Mouse (Mus musculus) megakaryocyte, embryonic 14.5 days (primary cell): Measurements from ENCODE around the gene Btbd11. TPM values are rescaled to one million over a fixed set of nuclear protein-coding genes. Genes with fewer than 3 reads are reported as not detected.

Source experiments
- H3K27me3 ChIP-seq: replicated peaks from 2 replicates; pipeline ENCODE3; 2012; ENCODE audit warnings: inconsistent platforms
- H3K36me3 ChIP-seq: replicated peaks from 2 replicates; pipeline ENCODE3; 2012; ENCODE audit warnings: low read length, inconsistent platforms, mixed read lengths
- H3K4me1 ChIP-seq: 2 replicates; pipeline ENCODE4 v1.6.1; 2012; ENCODE audit warnings: inconsistent platforms
- H3K4me3 ChIP-seq: replicated peaks from 2 replicates; pipeline ENCODE3; 2012; ENCODE audit warnings: moderate library complexity, mild to moderate bottlenecking, inconsistent platforms
- H3K9me3 ChIP-seq: 2 replicates; pipeline ENCODE4 v1.6.1; 2012; ENCODE audit warnings: inconsistent platforms
- FLI1 ChIP-seq: IDR thresholded peaks from 2 replicates; pipeline ENCODE4 v1.6.1; 2012; ENCODE audit warnings: low read length, inconsistent platforms, mixed read lengths
- GATA1 ChIP-seq: IDR thresholded peaks from 3 replicates; pipeline ENCODE4 v1.6.1; 2012; ENCODE audit warnings: mixed read lengths, low read length, inconsistent platforms, borderline replicate concordance
- polyA plus RNA-seq: library from polyadenylated mRNA; stranded (reverse); fragments of >175 nt; gene quantifications from 2 replicates; pipeline ENCODE4 v1.2.3, GENCODE M21; 2012; ENCODE audit warnings: low replicate concordance; ENCODE audit not compliant: insufficient read depth

Btbd11 gene
- polyA plus RNA-seq = 0.20 TPM in 1 of 2 replicates, not detected in the other

DNA sequence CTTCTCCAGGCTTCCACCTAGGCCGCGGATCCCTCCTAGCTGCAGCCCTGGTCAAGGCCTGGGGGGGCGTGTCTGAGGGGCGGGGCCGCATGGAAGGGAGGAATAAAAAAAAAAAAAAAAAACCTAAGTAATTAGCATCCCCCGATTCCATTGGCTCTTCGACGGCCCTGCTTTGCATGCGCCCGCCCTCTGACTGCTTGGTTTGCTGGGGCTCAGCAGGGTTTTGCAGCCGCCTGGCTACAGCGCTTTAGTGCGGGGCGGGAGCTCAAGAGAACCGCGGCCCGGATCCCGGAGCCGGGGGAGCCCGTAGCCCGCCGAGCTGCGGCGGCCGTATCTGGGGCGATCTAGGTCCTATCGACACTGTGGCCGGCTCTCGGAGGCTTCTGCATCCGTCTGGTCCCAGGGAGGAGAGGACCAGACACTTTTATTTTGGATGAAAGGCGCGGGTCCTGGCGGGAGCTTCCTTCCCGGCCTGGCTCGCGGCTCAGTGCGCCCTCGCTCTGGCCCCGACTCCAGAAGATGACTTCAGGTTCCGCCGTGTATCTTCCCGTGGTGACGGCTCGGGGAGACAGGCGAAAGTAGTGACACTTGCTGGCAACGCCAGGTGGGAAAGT, at the start of gene Btbd11:
Gene Btbd11, plus strand, starts transcription at position 210 of the 614 bp plus-strand sequence.
- peaks cover 18% of the 10 kb centered on the region for H3K4me1 ChIP-seq
- H3K36me3 ChIP-seq = no peaks in the 10 kb centered on the region
- H3K4me3 ChIP-seq = peak within 1 kb of the TSS; percentile 90
- TF ChIP-seq FLI1 = no peak
- TF ChIP-seq GATA1 = no peak
- peaks cover 8% of the 10 kb centered on the region for H3K9me3 ChIP-seq
- H3K27me3 ChIP-seq = peaks cover 55% of the 10 kb centered on the region

DNA sequence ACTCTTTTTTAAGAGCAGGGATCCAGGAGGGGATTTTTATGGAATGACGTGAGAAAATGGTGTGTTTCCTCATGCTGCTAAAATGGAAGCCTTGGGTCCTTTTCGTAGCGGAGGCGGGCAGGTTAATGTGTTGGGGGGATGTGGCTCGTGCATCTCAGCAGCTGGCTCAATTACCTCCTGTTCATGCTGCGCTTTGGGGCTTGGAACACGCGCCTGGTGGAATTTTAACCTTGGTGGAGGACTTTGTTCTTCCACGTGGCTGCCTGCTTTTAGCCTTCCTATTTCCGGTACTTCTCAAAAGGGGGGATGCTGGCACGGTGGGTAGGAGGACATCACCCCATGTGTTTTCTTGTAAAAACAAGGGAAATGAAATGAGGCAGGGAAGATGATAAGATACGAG, 47.9 kb upstream of the Btbd11 start:
- Histone ChIP-seq H3K4me3 (no peak overlapping the region), H3K9me3 (peaks cover 11% of the 10 kb centered on the region), H3K4me1 (no peaks in the 10 kb centered on the region), H3K27me3 (no peaks in the 10 kb centered on the region), H3K36me3 (no peaks in the 10 kb centered on the region)
- no peak for TF ChIP-seq FLI1
- no peak for TF ChIP-seq GATA1

DNA sequence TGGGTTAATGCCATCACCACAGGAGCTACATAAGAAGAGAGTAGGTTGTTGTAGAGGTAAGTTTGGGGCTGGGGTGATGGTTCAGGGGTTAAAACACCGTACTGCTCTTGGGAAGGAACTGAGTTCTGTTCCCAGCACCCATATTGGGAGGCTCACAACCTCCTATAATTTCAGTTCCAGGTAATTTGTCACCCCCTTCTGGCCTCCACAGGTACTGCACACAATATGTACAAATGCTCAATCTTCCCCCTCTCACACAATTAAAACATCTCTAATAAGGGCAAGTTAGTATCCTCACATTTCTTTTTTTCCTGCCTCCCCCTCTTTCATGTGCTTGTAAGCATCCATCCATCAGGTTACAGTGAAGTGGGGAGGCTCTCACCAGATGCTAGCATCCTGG, 44.7 kb upstream of the Btbd11 start:
- no peaks in the 10 kb centered on the region for H3K4me1 ChIP-seq
- no peaks in the 10 kb centered on the region for H3K27me3 ChIP-seq
- no peak overlapping the region for H3K4me3 ChIP-seq
- no peaks in the 10 kb centered on the region for H3K36me3 ChIP-seq
- H3K9me3 ChIP-seq = peaks cover 7% of the 10 kb centered on the region
- TF ChIP-seq FLI1 (no peak), GATA1 (no peak)

DNA sequence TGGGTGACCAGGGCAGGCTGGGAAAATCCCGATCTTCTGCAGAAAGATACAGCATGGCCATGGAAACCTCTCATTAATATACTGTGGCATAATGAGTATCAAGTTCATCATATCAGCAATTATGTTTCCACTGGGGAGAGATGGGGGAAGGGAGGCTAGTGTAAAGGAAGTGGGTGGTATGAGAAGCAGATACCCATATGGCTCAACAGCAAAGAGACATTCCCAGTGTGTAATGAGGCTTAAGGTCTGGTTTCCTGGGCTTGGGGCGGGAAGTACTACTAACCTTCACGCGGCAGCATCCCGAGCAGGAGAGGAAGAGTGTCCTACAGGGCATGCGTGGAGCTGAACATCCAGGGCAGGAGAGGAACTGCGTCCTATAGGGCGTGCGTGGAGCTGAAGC, 39.4 kb upstream of the Btbd11 start:
- Histone ChIP-seq H3K4me1 (no peaks in the 10 kb centered on the region), H3K9me3 (peaks cover 5% of the 10 kb centered on the region), H3K36me3 (no peaks in the 10 kb centered on the region), H3K27me3 (no peaks in the 10 kb centered on the region), H3K4me3 (no peak overlapping the region)
- TF ChIP-seq FLI1 (no peak), GATA1 (no peak)

DNA sequence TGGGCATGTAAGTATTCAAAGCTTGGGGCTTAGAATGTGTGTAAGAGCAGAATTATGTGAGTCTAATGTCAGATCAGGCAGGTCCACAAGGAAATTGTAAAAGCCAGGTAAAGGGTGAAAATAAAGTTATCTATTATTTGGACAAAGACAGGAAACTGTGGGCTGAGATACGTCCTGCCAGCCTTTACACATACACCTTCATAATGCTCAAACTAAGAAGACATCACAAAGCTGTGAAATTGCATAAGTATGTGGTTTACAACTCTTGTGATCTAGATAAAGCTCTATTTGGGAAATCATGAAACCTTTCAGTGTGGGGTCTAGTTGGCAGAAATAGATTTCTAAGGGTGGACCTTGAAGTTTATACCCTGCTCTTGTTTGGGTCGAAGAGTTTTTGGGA, 34.1 kb upstream of the Btbd11 start:
- H3K36me3 ChIP-seq = no peaks in the 10 kb centered on the region
- no peak for TF ChIP-seq FLI1
- H3K4me1 ChIP-seq = no peaks in the 10 kb centered on the region
- no peak overlapping the region for H3K4me3 ChIP-seq
- peaks cover 5% of the 10 kb centered on the region for H3K9me3 ChIP-seq
- H3K27me3 ChIP-seq = no peaks in the 10 kb centered on the region

DNA sequence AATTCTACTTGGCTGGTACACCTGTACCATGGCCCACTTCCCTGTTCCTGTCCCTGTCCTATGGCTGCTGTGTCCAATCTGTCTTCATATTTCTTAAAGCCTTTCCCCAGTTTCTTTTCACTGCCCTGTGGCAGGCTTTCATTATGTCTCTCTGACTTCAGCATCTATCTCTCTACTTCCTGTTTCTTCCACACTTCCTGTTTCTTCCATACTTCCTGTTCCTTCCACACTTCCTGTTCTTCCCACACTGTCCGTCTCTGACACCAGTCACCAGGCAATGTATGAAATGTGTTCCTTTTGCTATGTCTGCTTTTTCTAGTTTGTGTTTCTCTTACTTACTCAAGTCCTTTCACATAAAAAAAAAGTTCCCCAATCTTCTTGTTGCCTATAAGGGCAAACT, 32.3 kb upstream of the Btbd11 start:
- Histone ChIP-seq H3K36me3 (no peaks in the 10 kb centered on the region), H3K4me3 (no peak overlapping the region), H3K9me3 (peaks cover 5% of the 10 kb centered on the region), H3K4me1 (no peaks in the 10 kb centered on the region), H3K27me3 (no peaks in the 10 kb centered on the region)
- no peak for TF ChIP-seq GATA1
- TF ChIP-seq FLI1 = no peak

DNA sequence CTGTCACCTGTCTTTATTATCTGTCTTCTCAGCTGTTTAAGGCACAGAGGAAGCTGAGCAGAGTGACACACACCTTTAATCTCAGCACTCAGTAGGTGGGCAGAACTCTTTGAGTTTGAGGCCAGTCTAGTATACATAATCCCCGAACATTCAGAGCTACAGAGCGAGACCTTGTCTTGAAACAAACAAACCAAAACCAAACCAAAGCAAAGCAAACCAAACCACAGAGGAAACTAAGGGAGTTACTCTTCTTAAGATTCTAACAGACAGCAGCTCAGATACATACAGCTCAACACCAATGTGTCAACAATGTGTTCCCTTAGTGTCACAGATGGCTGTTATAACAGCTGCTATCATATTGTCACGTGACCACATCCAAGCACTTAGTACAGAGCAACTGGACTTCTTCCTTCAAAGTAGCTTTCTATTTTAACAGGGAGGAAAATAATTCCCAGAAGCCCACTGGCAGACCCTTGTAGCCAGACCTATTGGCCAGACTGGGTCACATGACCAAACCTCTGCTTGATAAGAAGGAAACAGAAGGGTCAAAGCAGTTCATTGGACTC, 27.0 kb upstream of the Btbd11 start:
- H3K4me3 ChIP-seq = no peak overlapping the region
- no peaks in the 10 kb centered on the region for H3K27me3 ChIP-seq
- TF ChIP-seq GATA1 (no peak), FLI1 (no peak)
- 0 out of 2 replicates have a peak, but pooled peaks cover 4% of the 10 kb centered on the region for H3K9me3 ChIP-seq
- H3K36me3 ChIP-seq = no peaks in the 10 kb centered on the region
- H3K4me1 ChIP-seq = no peaks in the 10 kb centered on the region

DNA sequence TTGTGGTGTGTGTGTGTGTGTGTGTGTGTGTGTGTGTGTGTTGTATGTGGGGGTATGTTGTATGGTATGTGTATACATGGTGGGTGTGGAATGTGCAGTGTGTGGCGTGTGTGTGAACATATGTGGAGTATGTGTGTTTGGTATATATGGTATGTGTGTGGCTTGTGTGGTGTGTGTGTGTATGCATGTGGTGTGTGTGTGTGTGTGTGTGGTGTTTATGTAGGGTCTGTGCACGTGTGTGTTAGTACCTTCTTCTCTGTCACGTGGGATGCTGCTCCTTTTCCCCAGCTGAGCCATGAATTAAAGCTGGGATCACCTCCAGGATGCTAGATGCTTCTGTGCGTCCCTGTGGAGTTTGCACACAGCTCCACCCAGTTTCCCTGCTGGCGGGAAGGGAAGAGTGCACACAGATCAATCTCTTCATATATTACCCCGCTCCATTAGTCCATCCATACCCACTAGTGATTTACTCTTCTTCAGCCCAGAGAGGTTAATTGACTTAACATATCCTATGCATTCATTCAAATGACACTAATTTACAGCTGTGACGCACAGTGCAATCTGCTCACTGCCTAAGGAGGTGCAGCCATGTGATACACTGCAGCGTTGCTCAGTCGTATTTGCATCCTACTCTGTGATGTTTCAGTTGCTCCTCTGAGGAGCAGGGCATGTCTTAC, 23.7 kb upstream of the Btbd11 start:
- Histone ChIP-seq H3K4me1 (no peaks in the 10 kb centered on the region), H3K9me3 (0 out of 2 replicates have a peak, but pooled peaks cover 4% of the 10 kb centered on the region), H3K27me3 (no peaks in the 10 kb centered on the region), H3K36me3 (no peaks in the 10 kb centered on the region), H3K4me3 (peak overlapping the region; percentile 15)
- TF ChIP-seq GATA1 (no peak), FLI1 (no peak)

DNA sequence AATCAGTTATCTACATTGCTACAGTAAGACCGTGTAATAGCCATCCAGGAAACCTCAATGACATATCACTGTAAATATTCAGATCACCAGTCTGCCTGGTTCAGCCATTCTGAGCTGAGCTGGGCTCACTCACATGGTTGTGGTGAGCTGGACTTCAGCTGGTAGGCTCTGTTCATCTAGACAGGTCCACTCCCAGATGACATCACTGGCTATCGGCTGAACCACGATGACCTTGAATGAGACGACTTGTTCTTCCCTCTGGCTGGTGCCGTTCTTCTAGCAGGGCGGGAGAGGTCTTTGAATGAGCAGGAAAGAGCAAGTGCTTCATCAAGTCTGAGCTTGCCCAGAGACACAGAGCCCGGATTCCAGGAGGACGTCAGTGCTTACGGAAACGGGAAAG, 19.7 kb upstream of the Btbd11 start:
- Histone ChIP-seq H3K27me3 (no peaks in the 10 kb centered on the region), H3K9me3 (no peaks in the 10 kb centered on the region)
- TF ChIP-seq FLI1 (no peak), GATA1 (no peak)

DNA sequence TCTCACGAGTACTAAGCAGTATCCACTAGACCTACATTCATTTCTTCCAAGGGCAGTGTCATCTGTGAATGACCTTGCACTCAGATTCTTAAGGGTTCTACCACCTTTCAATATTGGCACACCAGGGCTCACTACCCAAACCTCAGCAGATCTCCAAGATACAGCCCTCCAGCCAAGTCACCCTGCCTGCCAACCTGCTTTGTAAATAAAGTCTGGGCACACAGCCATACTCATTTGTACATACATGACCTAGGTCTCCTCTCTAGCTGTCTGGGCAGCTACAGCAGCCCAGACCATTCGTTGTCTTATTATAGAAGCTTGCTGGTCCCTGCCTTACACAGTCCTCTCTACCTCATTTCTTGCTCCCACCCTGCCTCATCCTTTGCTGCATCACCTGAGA, 15.3 kb upstream of the Btbd11 start:
- Histone ChIP-seq H3K27me3 (no peaks in the 10 kb centered on the region), H3K4me3 (no peak overlapping the region), H3K36me3 (no peaks in the 10 kb centered on the region), H3K9me3 (no peaks in the 10 kb centered on the region), H3K4me1 (no peaks in the 10 kb centered on the region)
- no peak for TF ChIP-seq FLI1
- no peak for TF ChIP-seq GATA1

More for the DNA sequence above, 19.7 kb upstream of the Btbd11 start:
- Histone ChIP-seq H3K4me3 (no peak overlapping the region), H3K4me1 (no peaks in the 10 kb centered on the region), H3K36me3 (no peaks in the 10 kb centered on the region)
